Mouse (Mus musculus) lung, postnatal 0 days (tissue): ENCODE measurements around the gene Pde4d.

Experiments
- CTCF ChIP-seq: IDR thresholded peaks from 2 replicates; pipeline ENCODE4 v1.5.1; 2016; ENCODE audit warnings: antibody characterized with exemption, mild to moderate bottlenecking
- EP300 ChIP-seq: IDR thresholded peaks from 2 replicates; pipeline ENCODE4 v1.6.1; 2016; ENCODE audit warnings: antibody characterized with exemption, mild to moderate bottlenecking, control low read depth

DNA sequence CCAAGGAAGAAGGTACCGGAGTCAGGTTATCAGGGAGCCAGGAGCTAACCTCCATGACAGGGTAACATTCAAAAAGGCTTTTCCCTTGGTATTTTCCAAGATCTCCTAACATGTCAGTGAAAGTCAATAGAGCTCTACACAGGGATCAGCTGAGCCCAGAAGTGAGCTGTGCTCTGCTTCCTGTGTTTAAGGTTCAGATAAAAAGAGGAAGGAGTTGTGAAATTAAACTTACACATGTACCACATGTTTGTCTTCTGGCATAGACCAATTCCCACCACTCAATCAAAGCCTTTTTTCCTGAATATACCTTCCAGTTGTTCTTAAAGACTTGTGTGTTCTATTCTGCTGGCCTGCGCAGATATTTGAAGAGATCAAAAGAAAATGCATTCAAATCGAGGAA lies 37.3 kb downstream of the Pde4d start:
- no peak for TF ChIP-seq CTCF
- TF ChIP-seq EP300: no peak
